Mouse (Mus musculus) ES-E14 (cell line): Measurements from ENCODE around the gene Cyth3.

Experiments used
- HCFC1 ChIP-seq: IDR thresholded peaks from 2 replicates; pipeline ENCODE4 v1.6.1; 2012; ENCODE audit warnings: low read length, inconsistent platforms, borderline replicate concordance; ENCODE audit not compliant: insufficient read depth
- MAFK ChIP-seq: IDR thresholded peaks from 2 replicates; pipeline ENCODE4 v1.6.1; 2014; ENCODE audit warnings: mild to moderate bottlenecking, low read depth, low read length, inconsistent platforms; ENCODE audit not compliant: insufficient read depth
- ZC3H11A ChIP-seq: IDR thresholded peaks from 2 replicates; pipeline ENCODE4 v1.6.1; 2012; ENCODE audit warnings: low read depth, mild to moderate bottlenecking, inconsistent platforms, low read length, borderline replicate concordance
- ZNF384 ChIP-seq: IDR thresholded peaks from 2 replicates; pipeline ENCODE4 v1.6.1; 2012; ENCODE audit warnings: low read depth, low read length, inconsistent platforms

GRCm38 (mm10) chr5:143627507-143627906 lies 5.3 kb downstream of the Cyth3 start:
- TF ChIP-seq ZNF384 (no peak), HCFC1 (no peak), MAFK (no peak), ZC3H11A (no peak)
